Mouse (Mus musculus): ENCODE results near the gene Kbtbd4.

DNA sequence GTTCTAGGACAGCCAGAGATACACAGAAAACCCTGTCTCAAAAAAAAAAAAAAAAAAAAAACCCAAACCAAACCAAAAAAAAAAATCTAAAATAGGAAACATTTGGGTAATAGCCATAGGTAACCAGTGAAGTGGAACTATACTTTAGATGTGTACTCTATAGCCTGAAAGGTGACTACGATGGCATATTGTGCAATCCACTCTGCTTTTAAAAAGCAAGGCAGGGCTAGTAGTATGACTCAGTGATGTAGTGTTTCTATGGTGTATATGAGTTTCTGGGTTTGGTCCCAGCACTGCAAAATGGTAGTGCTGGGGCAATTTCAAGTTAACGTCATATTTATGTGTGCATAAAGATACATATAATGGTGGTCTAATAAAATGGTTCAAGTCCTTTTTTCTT, 2.2 kb downstream of the Kbtbd4 start:
- TF ChIP-seq POLR2A (IDR thresholded peaks at IDR 0.05; ENCODE audit: insufficient read depth, low read depth, low read length) (no peak), CTCF (IDR thresholded peaks at IDR 0.05; ENCODE audit: insufficient read depth, low read depth, low read length) (no peak)
